Mouse (Mus musculus): ENCODE measurements around the gene Gal3st2c.
"Not testable (repeated sequence)": the region's sequence is repeated elsewhere in the genome, so short reads cannot be mapped to it uniquely, and the experiment has no call there.

Gene Gal3st2c

GRCm38 (mm10) chr1:93990209-93990608, at the start of gene Gal3st2c:
Gene Gal3st2c (plus strand): TSS chr1:93990509.
- DNase-seq = not testable (repeated sequence)

- not testable (repeated sequence) for DNase-seq
These were observed 41.2 kb upstream of the Gal3st2c start for GRCm38 (mm10) chr1:93949087-93949486.

GRCm38 (mm10) chr1:93966489-93966888, 23.8 kb upstream of the Gal3st2c start:
- DNase-seq = not testable (repeated sequence)

- not testable (repeated sequence) for DNase-seq
These were observed 19.9 kb upstream of the Gal3st2c start for GRCm38 (mm10) chr1:93970380-93970779.

GRCm38 (mm10) chr1:93970797-93971196, 19.5 kb upstream of the Gal3st2c start:
- DNase-seq = not testable (repeated sequence)

GRCm38 (mm10) chr1:93975764-93976163, 14.5 kb upstream of the Gal3st2c start:
- not testable (repeated sequence) for DNase-seq

- not testable (repeated sequence) for DNase-seq
These were observed 12.0 kb upstream of the Gal3st2c start for GRCm38 (mm10) chr1:93978287-93978686.

- DNase-seq = not testable (repeated sequence)
These were observed 9.4 kb upstream of the Gal3st2c start for GRCm38 (mm10) chr1:93980932-93981331.

GRCm38 (mm10) chr1:93986167-93986566, 4.1 kb upstream of the Gal3st2c start:
- DNase-seq = no peak

GRCm38 (mm10) chr1:93988786-93989185, 1.5 kb upstream of the Gal3st2c start:
- no peak for DNase-seq

GRCm38 (mm10) chr1:93991068-93991467, 759 bp downstream of the Gal3st2c start:
- DNase-seq = not testable (repeated sequence)

GRCm38 (mm10) chr1:93991491-93991890, 1.2 kb downstream of the Gal3st2c start:
- DNase-seq = not testable (repeated sequence)

GRCm38 (mm10) chr1:94001023-94001422, 10.7 kb downstream of the Gal3st2c start:
- no peak for DNase-seq

- DNase-seq = not testable (repeated sequence)
These were observed 15.7 kb downstream of the Gal3st2c start for GRCm38 (mm10) chr1:94005954-94006506.

GRCm38 (mm10) chr1:94008826-94009225, 18.5 kb downstream of the Gal3st2c start:
- not testable (repeated sequence) for DNase-seq

GRCm38 (mm10) chr1:94011643-94012042, 21.3 kb downstream of the Gal3st2c start:
- no peak for DNase-seq

GRCm38 (mm10) chr1:94020151-94020550, 29.8 kb downstream of the Gal3st2c start, which contains the start of gene Neu4:
Gene Neu4 (plus strand): TSS chr1:94020451.
- DNase-seq = no peak

- no peak for DNase-seq
These were observed 37.3 kb downstream of the Gal3st2c start for GRCm38 (mm10) chr1:94027506-94028108.

GRCm38 (mm10) chr1:94028741-94029140, 38.4 kb downstream of the Gal3st2c start:
- DNase-seq = no peak

- DNase-seq = no peak
These were observed 42.8 kb downstream of the Gal3st2c start for GRCm38 (mm10) chr1:94033075-94033602.

- DNase-seq = peak; percentile 45
These were observed 44.9 kb downstream of the Gal3st2c start for GRCm38 (mm10) chr1:94034984-94035743.

- no peak for DNase-seq
These were observed 50.1 kb downstream of the Gal3st2c start for GRCm38 (mm10) chr1:94040391-94040790.

GRCm38 (mm10) chr1:94045559-94045958, 55.2 kb downstream of the Gal3st2c start:
- DNase-seq = no peak

GRCm38 (mm10) chr1:94046544-94046943, 56.2 kb downstream of the Gal3st2c start:
- no peak for DNase-seq

All from kidney, adult 11 months (tissue).